ENCODE assay signal across 8 mouse cellular contexts in genomic region chr19:61265349-61266245, GRCm38 (mm10). TPM values are rescaled to one million over a fixed set of nuclear protein-coding genes. Genes with fewer than 3 reads are reported as not detected.
DNase-seq lines count a peak whose midpoint lies in the region; ATAC-seq and TF ChIP-seq lines count a peak whose summit lies in the region.

No protein-coding gene starts in this region.

- H3K4me3 ChIP-seq in ES-Bruce4 (ENCODE audit: low read depth, low read length), result no peak overlapping the region
- no peak overlapping the region for H3K4me3 ChIP-seq in layer of hippocampus, adult 2 months
- no peak overlapping the region for H3K4me3 ChIP-seq in lung, postnatal 0 days (ENCODE audit: low read depth, low read length)

- peak; percentile 80 to 81 for DNase-seq in adrenal gland, postnatal 36 days
- DNase-seq in layer of hippocampus, adult 2 months (ENCODE audit: low spot score in 2 of 2), result peak; percentile 41 to 69
- DNase-seq in lung, postnatal 0 days (ENCODE audit: low spot score), result peak; percentile 90
- DNase-seq in ovary, postnatal 36 days (ENCODE audit: low spot score), result peak; percentile 65
- peak; percentile 70 to 83 for DNase-seq in thymus, postnatal 10 days (ENCODE audit: low spot score in 2 of 2)

- no peaks in the 10 kb centered on the region for H3K27me3 ChIP-seq in ES-Bruce4 (ENCODE audit: control insufficient read depth, insufficient read depth, low read length, poor library complexity, severe bottlenecking)
- no peaks in the 10 kb centered on the region for H3K27me3 ChIP-seq in lung, postnatal 0 days (replicated peaks; ENCODE audit: insufficient read depth, low read length)

- WGBS in lung, postnatal 0 days, result 10% methylated on average over 3 of the region's 3 CpGs

- TF ChIP-seq POLR2A in ES-Bruce4 (IDR thresholded peaks at IDR 0.05; ENCODE audit: insufficient read depth, low read length), result no peak

- TF ChIP-seq CTCF in ES-Bruce4 (IDR thresholded peaks at IDR 0.05; ENCODE audit: low read depth, low read length), result peak; percentile 79
- TF ChIP-seq CTCF in layer of hippocampus, adult 2 months (conservative IDR thresholded peaks at IDR 0.05), result peak; percentile 70
- peak; percentile 62 for TF ChIP-seq CTCF in lung, postnatal 0 days (IDR thresholded peaks at IDR 0.05)

- peak; percentile 71 for ATAC-seq in erythroid progenitor cell, adult 5-6 weeks (replicated peaks; ENCODE audit: low FRiP score, poor library complexity, severe bottlenecking)
- ATAC-seq in hematopoietic stem cell, adult 5-6 weeks (replicated peaks in 1 of 2; ENCODE audit: insufficient read depth in 1 of 2, low FRiP score in 2 of 2, low TSS enrichment in 1 of 2, low read depth in 1 of 2, poor library complexity in 2 of 2, severe bottlenecking in 2 of 2), result peak; percentile 72 to 77
- ATAC-seq in lung, postnatal 0 days, result peak; percentile 48

- no peaks in the 10 kb centered on the region for H3K9me3 ChIP-seq in ES-Bruce4 (replicated peaks; ENCODE audit: control insufficient read depth, insufficient read depth, low read length, poor library complexity, severe bottlenecking)
- H3K9me3 ChIP-seq in lung, postnatal 0 days (ENCODE audit: low read length), result no peaks in the 10 kb centered on the region

- peak; percentile 37; the same call in 1 of the 2 replicates for TF ChIP-seq EP300 in ES-Bruce4 (IDR thresholded peaks at IDR 0.05; ENCODE audit: insufficient read depth, low read depth, low read length)
- TF ChIP-seq EP300 in lung, postnatal 0 days (IDR thresholded peaks at IDR 0.05), result no peak

- H3K9ac ChIP-seq in ES-Bruce4 (ENCODE audit: low read depth, poor library complexity, severe bottlenecking), result no peak overlapping the region
- H3K9ac ChIP-seq in lung, postnatal 0 days (replicated peaks; ENCODE audit: low read depth), result no peak overlapping the region

- peaks cover 2% of the 10 kb centered on the region for H3K4me1 ChIP-seq in ES-Bruce4 (ENCODE audit: control insufficient read depth, insufficient read depth, low read length)
- H3K4me1 ChIP-seq in lung, postnatal 0 days (ENCODE audit: insufficient read depth, low read depth, low read length), result no peaks in the 10 kb centered on the region

- no peak overlapping the region for H3K4me2 ChIP-seq in lung, postnatal 0 days (replicated peaks; ENCODE audit: low read depth, low read length)

- no peak overlapping the region for H3K27ac ChIP-seq in ES-Bruce4 (ENCODE audit: insufficient read depth, low read length)
- no peak overlapping the region for H3K27ac ChIP-seq in layer of hippocampus, adult 2 months
- H3K27ac ChIP-seq in lung, postnatal 0 days (ENCODE audit: low read length), result no peak overlapping the region

- H3K36me3 ChIP-seq in ES-Bruce4 (ENCODE audit: control insufficient read depth, insufficient read depth, low read length, poor library complexity, severe bottlenecking), result no peaks in the 10 kb centered on the region
- H3K36me3 ChIP-seq in lung, postnatal 0 days (ENCODE audit: insufficient read depth, low read length), result no peaks in the 10 kb centered on the region

RNA-seq across cellular contexts. Expression of gene Gm21060, which starts 31.3 kb away (rescaled TPM):
- polyA plus RNA-seq in ES-Bruce4 (2011; ENCODE audit: insufficient read depth, insufficient read length, low read depth, missing spikeins), result 7.1 and 12.1 TPM in 2 replicates
- total RNA-seq in adrenal gland, postnatal 36 days (2021), result not detected
- total RNA-seq in erythroid progenitor cell, adult 5-6 weeks (2015; ENCODE audit: low replicate concordance), result not detected in 2 replicates
- total RNA-seq in erythroid progenitor cell, adult 5-6 weeks (2017; ENCODE audit: low replicate concordance), result not detected in 2 replicates
- total RNA-seq in hematopoietic stem cell, adult 5-6 weeks (2017), result not detected in 2 replicates
- total RNA-seq in layer of hippocampus, adult 2 months (2021), result not detected
- polyA plus RNA-seq in lung, postnatal 0 days (2015; fragmentation: Nextera tagmentation; extraction: Ambion mirVana), result not detected in 2 replicates

RNA-seq across cellular contexts. Expression of gene Csf2ra, which starts 37.4 kb away (rescaled TPM):
- polyA plus RNA-seq in ES-Bruce4 (2011; ENCODE audit: insufficient read depth, insufficient read length, low read depth, missing spikeins), result 16.6 and 18.3 TPM in 2 replicates
- total RNA-seq in adrenal gland, postnatal 36 days (2021), result 10 to 100 TPM; 21.2 to 38.3 TPM
- total RNA-seq in erythroid progenitor cell, adult 5-6 weeks (2015; ENCODE audit: low replicate concordance), result 26.8 and 37.5 TPM in 2 replicates
- total RNA-seq in erythroid progenitor cell, adult 5-6 weeks (2017; ENCODE audit: low replicate concordance), result 9.0 and 12.9 TPM in 2 replicates
- 19.8 and 28.6 TPM in 2 replicates for total RNA-seq in hematopoietic stem cell, adult 5-6 weeks (2017)
- 10 to 100 TPM; 36.4 to 42.3 TPM for total RNA-seq in layer of hippocampus, adult 2 months (2021)
- polyA plus RNA-seq in lung, postnatal 0 days (2015; fragmentation: Nextera tagmentation; extraction: Ambion mirVana), result 18.8 and 21.8 TPM in 2 replicates
